Mouse (Mus musculus): ENCODE results near the gene Mtmr4. TPM values are rescaled to one million over a fixed set of nuclear protein-coding genes. Genes with fewer than 3 reads are reported as not detected.

Mtmr4 gene
- polyA plus RNA-seq, 1 experiment from 2014 or later = 19.8 TPM

GRCm38 (mm10) chr11:87595327-87595841 lies 3.4 kb downstream of the Mtmr4 start:
- Histone ChIP-seq H3K9ac (ENCODE audit: low read depth, low read length) (peak overlapping the region; percentile 72), H3K27ac (peak overlapping the region; percentile 75), H3K4me3 (replicated peaks; ENCODE audit: low read depth, low read length) (peak overlapping the region; percentile 69), H3K36me3 (ENCODE audit: insufficient read depth, low read length) (peaks cover 37% of the 10 kb centered on the region), H3K27me3 (ENCODE audit: insufficient read depth, low read length) (no peaks in the 10 kb centered on the region), H3K4me1 (replicated peaks; ENCODE audit: insufficient read depth, low read length) (peaks cover 22% of the 10 kb centered on the region; the same call in 1 of the 2 replicates), H3K9me3 (replicated peaks; ENCODE audit: low read length) (no peaks in the 10 kb centered on the region), H3K4me2 (ENCODE audit: low read length) (peak overlapping the region; percentile 97)
- WGBS = under 1% methylated on average over 30 of the region's 37 CpGs
- ATAC-seq (replicated peaks; ENCODE audit: low FRiP score, low read depth) (peak; percentile 15; the same call in 1 of the 2 replicates), DNase-seq (ENCODE audit: low spot score) (peak; percentile 96)
- TF ChIP-seq CTCF (IDR thresholded peaks at IDR 0.05; ENCODE audit: low read depth) = peak; percentile 32; the same call in 1 of the 2 replicates

GRCm38 (mm10) chr11:87595976-87596375 lies 4.0 kb downstream of the Mtmr4 start:
- Histone ChIP-seq H3K27me3 (ENCODE audit: insufficient read depth, low read length) (no peaks in the 10 kb centered on the region), H3K4me2 (ENCODE audit: low read length) (peak overlapping the region; percentile 97), H3K4me1 (replicated peaks; ENCODE audit: insufficient read depth, low read length) (peaks cover 18% of the 10 kb centered on the region; the same call in 1 of the 2 replicates), H3K9me3 (replicated peaks; ENCODE audit: low read length) (no peaks in the 10 kb centered on the region), H3K9ac (ENCODE audit: low read depth, low read length) (peak overlapping the region; percentile 72), H3K4me3 (replicated peaks; ENCODE audit: low read depth, low read length) (peak overlapping the region; percentile 69), H3K36me3 (ENCODE audit: insufficient read depth, low read length) (peaks cover 43% of the 10 kb centered on the region), H3K27ac (peak overlapping the region; percentile 75)
- ATAC-seq (replicated peaks; ENCODE audit: low FRiP score, low read depth) (no peak), DNase-seq (ENCODE audit: low spot score) (peak; percentile 50)
- 6% methylated on average over 7 of the region's 7 CpGs for WGBS
- TF ChIP-seq CTCF (IDR thresholded peaks at IDR 0.05; ENCODE audit: low read depth) = no peak

- peak overlapping the region; percentile 72 for H3K9ac ChIP-seq (ENCODE audit: low read depth, low read length)
- H3K27me3 ChIP-seq (ENCODE audit: insufficient read depth, low read length) = no peaks in the 10 kb centered on the region
- H3K4me1 ChIP-seq (replicated peaks; ENCODE audit: insufficient read depth, low read length) = peaks cover 18% of the 10 kb centered on the region; the same call in 1 of the 2 replicates
- H3K36me3 ChIP-seq (ENCODE audit: insufficient read depth, low read length) = peaks cover 46% of the 10 kb centered on the region
- H3K27ac ChIP-seq = 0 out of 2 replicates have a peak overlapping the region, but pooled peaks have one; percentile 75
- TF ChIP-seq CTCF (IDR thresholded peaks at IDR 0.05; ENCODE audit: low read depth) = peak; percentile 25; the same call in 1 of the 2 replicates
- H3K9me3 ChIP-seq (replicated peaks; ENCODE audit: low read length) = no peaks in the 10 kb centered on the region
- 0 out of 2 replicates have a peak overlapping the region, but pooled peaks have one; percentile 69 for H3K4me3 ChIP-seq (replicated peaks; ENCODE audit: low read depth, low read length)
- DNase-seq (ENCODE audit: low spot score) (peak; percentile 37), ATAC-seq (replicated peaks; ENCODE audit: low FRiP score, low read depth) (no peak)
- WGBS = 28% methylated on average over 2 of the region's 2 CpGs
- H3K4me2 ChIP-seq (ENCODE audit: low read length) = peak overlapping the region; percentile 97
Measured at GRCm38 (mm10) chr11:87596492-87596891, 4.5 kb downstream of the Mtmr4 start.

GRCm38 (mm10) chr11:87597061-87597460 lies 5.1 kb downstream of the Mtmr4 start:
- Histone ChIP-seq H3K4me1 (replicated peaks; ENCODE audit: insufficient read depth, low read length) (peaks cover 18% of the 10 kb centered on the region; the same call in 1 of the 2 replicates), H3K27me3 (ENCODE audit: insufficient read depth, low read length) (no peaks in the 10 kb centered on the region), H3K27ac (no peak overlapping the region), H3K9ac (ENCODE audit: low read depth, low read length) (no peak overlapping the region), H3K36me3 (ENCODE audit: insufficient read depth, low read length) (peaks cover 51% of the 10 kb centered on the region), H3K4me2 (ENCODE audit: low read length) (no peak overlapping the region), H3K4me3 (replicated peaks; ENCODE audit: low read depth, low read length) (no peak overlapping the region), H3K9me3 (replicated peaks; ENCODE audit: low read length) (no peaks in the 10 kb centered on the region)
- TF ChIP-seq CTCF (IDR thresholded peaks at IDR 0.05; ENCODE audit: low read depth) = no peak
- ATAC-seq (replicated peaks; ENCODE audit: low FRiP score, low read depth) = no peak
- no peak for DNase-seq (ENCODE audit: low spot score)

GRCm38 (mm10) chr11:87599395-87600089 lies 7.6 kb downstream of the Mtmr4 start:
- no peaks in the 10 kb centered on the region for H3K27me3 ChIP-seq (ENCODE audit: insufficient read depth, low read length)
- 86% methylated on average over 13 of the region's 13 CpGs for WGBS
- DNase-seq (ENCODE audit: low spot score) = no peak
- H3K9me3 ChIP-seq (replicated peaks; ENCODE audit: low read length) = no peaks in the 10 kb centered on the region
- ATAC-seq (replicated peaks; ENCODE audit: low FRiP score, low read depth) = no peak
- peaks cover 70% of the 10 kb centered on the region for H3K36me3 ChIP-seq (ENCODE audit: insufficient read depth, low read length)
- peaks cover 18% of the 10 kb centered on the region; the same call in 1 of the 2 replicates for H3K4me1 ChIP-seq (replicated peaks; ENCODE audit: insufficient read depth, low read length)
- no peak overlapping the region for H3K9ac ChIP-seq (ENCODE audit: low read depth, low read length)
- no peak for TF ChIP-seq CTCF (IDR thresholded peaks at IDR 0.05; ENCODE audit: low read depth)
- H3K4me3 ChIP-seq (replicated peaks; ENCODE audit: low read depth, low read length) = no peak overlapping the region
- no peak overlapping the region for H3K4me2 ChIP-seq (ENCODE audit: low read length)
- H3K27ac ChIP-seq = no peak overlapping the region

- H3K9ac ChIP-seq (ENCODE audit: low read depth, low read length) = no peak overlapping the region
- H3K27ac ChIP-seq = no peak overlapping the region
- no peak for DNase-seq (ENCODE audit: low spot score)
- peaks cover 79% of the 10 kb centered on the region for H3K36me3 ChIP-seq (ENCODE audit: insufficient read depth, low read length)
- H3K4me2 ChIP-seq (ENCODE audit: low read length) = no peak overlapping the region
- ATAC-seq (replicated peaks; ENCODE audit: low FRiP score, low read depth) = no peak
- no peak for TF ChIP-seq CTCF (IDR thresholded peaks at IDR 0.05; ENCODE audit: low read depth)
- no peak overlapping the region for H3K4me3 ChIP-seq (replicated peaks; ENCODE audit: low read depth, low read length)
- H3K4me1 ChIP-seq (replicated peaks; ENCODE audit: insufficient read depth, low read length) = peaks cover 14% of the 10 kb centered on the region; the same call in 1 of the 2 replicates
- H3K27me3 ChIP-seq (ENCODE audit: insufficient read depth, low read length) = no peaks in the 10 kb centered on the region
- 92% methylated on average over 10 of the region's 10 CpGs for WGBS
- no peaks in the 10 kb centered on the region for H3K9me3 ChIP-seq (replicated peaks; ENCODE audit: low read length)
Measured at GRCm38 (mm10) chr11:87600322-87600853, 8.4 kb downstream of the Mtmr4 start.
